Mouse (Mus musculus) megakaryocyte progenitor cell, adult 5-6 weeks (primary cell): Measurements from ENCODE around the gene Cfap100. TPM values are rescaled to one million over a fixed set of nuclear protein-coding genes. Genes with fewer than 3 reads are reported as not detected.
A peak's percentile ranks its signal among the peaks of the same experiment; 100 is the strongest.

ENCODE experiments used
- ATAC-seq: replicated peaks from 2 replicates; pipeline ENCODE4 v1.8.0; 2016; ENCODE audit warnings: mild to moderate bottlenecking, moderate TSS enrichment, inconsistent platforms; ENCODE audit not compliant: poor library complexity
- total RNA-seq, 2 experiments: library from RNA; stranded (forward) in 1 of 2; stranded (reverse) in 1 of 2; fragments of 157-497, 149-512 nt in 1 of 2; fragments of 200-1000 nt in 1 of 2; gene quantifications; 2 replicates each; pipeline versions ENCODE4 v1.2.3 to v1.2.4; 2015 to 2017

Gene Cfap100
- total RNA-seq, 2 experiments from 2014 or later, result not detected

DNA sequence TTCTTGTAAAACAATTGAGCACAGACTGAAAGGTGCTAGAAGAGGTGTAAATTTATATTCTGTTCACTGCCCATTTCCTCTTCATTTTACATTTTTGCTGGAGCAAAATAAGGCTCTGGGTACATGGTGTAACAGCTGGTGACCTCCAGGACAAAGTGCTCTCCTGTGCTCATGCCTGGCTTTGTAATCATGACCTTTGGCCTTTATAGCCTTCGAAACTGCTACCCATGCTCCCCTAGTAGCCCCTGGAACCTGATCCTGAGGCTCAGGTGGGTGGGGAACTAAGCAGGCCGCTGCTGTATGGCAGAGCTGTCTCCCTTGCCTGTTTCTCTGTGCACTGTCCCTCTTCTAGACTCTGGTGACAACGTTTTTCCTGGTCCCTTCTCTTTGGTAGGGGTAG is 34.6 kb downstream of the Cfap100 start:
- ATAC-seq, result no peak

DNA sequence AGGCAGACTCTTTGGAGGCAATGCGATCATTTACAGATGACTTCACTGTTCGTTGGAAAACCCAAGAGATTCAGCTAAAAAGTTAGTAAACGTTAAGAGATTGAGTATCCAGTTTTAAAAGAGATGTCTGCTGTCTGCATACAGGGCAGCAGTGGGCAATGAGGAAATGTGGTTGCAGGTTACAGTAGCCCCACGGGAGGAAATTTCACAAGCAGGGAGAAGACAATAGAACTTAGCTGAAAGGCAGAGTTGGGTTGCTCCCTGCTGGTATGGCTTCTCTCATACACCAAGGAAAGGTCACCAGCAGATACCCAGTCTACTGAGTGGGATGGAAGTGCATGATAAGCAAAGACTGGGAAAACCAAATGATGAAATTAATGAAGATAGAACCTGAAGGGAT is 38.0 kb downstream of the Cfap100 start:
- ATAC-seq, result peak; percentile 54

DNA sequence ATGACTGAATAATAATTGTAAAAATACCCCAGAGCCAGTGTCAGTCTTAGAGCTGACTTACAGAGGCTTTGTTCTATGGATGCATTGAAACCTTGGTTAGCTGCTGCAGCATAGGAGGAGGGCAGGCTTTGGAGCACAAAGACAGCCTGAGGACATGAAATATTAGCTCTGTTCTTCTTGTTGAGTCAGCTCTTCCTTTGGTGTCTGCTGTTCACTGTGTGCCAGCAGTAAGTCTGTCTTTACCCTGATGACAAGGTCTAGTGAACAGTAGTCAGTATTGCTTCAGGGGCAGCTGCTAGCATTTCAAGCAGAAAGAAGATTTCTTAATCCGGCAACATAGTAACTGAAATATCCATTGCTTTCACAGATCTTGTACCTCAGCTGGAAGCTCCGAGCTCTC is 47.1 kb downstream of the Cfap100 start:
- ATAC-seq, result no peak

DNA sequence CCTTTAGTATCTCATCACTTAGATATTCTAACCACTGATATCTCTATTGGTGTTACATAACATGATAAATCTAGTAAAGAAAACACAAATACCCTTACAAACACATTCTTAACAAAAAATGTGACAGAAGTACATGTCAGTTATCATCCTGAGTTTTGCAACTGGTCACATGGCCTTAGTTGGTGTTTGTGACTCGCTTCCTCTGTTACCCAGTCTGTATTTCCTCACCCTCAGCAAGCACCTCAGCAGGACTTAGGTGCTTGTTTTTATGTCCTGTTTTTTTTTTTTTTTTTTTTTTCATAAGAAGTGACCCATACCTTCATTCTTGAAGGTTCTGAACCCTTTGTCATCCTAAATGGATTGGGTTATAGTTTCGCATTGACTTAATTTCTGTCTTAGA is 50.9 kb downstream of the Cfap100 start:
- ATAC-seq, result peak; percentile 62; the same call in 1 of the 2 replicates

DNA sequence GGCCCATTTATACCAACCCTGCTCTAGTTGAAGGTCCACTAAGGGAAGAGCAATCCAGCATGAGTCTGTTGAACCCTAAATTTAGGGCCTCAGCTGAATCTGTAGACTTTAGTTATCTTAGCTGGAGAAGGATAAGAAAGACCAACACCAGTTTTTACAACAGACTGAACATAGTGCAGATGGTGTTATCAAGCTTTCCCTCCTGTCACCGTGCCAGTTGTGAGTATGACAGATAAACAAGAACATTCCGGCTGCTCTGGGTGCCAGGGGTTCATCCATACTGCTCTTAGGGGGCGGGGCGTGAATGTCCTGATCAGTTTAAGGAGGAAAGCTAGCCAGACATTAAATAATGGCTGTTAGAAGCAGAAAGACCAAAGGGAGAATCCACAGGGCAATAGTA is 54.0 kb downstream of the Cfap100 start:
- peak; percentile 70 for ATAC-seq

DNA sequence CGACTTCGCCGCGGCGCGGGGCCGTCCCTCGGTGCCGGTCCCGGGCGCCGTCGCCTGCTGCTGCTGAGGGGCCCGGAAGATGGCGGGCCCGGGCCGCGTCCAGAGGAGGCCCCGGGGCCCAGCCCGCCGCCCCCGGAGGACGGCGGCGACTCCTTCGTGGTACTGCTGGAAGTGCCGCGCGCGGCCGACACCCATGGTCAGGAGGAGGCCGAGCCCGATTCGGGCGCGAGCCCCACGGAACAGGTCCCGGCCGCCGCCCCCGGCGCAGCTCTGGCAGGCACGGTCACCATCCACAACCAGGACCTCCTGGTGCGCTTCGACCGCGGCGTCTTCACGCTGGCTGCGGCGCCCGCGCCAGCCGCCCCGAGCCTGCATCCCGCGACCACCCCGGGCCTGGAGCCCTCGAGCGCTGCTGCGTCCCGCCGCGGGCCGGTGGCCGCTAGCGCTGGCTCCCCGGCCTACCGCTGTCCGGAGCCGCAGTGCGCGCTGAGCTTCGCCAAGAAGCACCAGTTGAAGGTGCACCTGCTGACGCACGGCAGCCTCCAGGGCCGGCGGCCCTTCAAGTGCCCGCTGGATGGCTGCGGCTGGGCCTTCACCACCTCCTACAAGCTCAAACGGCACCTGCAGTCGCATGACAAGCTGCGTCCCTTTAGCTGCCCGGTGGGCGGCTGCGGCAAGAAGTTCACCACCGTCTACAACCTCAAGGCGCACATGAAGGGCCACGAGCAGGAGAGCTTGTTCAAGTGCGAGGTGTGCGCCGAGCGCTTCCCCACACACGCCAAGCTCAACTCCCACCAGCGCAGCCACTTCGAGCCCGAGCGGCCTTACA is 58.7 kb downstream of the Cfap100 start:
- peak; percentile 18 for ATAC-seq

DNA sequence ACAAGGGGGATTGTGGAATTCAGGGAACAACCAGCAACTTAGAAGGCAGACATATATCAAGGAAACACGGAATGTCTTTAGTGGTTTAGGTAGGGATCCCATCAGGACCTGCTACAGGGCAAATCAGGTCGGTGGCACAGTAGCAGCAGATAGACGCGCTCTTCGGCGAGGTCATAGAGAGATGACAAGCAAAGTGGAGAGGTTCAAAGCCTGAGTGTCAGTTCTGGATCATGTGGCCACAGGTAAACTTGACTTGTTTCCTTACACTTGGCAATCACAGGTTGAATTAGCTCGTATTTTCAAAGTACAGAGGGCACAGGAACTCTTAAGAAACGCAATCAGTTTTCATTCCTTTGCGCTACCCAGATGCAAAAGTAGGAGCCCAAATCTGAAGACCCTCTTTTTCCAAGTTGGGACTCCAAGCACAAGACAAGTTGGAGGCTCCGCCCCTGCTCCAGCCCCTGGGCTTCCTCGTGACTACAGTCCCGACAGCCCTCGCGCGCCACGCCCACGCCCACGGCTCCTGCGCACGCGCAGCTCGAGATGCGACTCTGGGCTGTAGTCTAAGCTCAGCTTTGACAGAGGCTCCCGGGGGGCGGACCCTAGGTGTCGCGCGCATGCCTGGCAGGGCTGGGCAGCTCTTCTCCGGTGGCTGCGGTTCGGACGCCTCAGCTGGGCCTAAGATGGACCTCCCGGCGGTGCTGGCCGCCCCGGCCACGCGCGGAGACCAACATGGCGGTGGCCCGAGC is 59.4 kb downstream of the Cfap100 start, which contains the start of gene Zxdc:
Zxdc (plus strand) TSS at position 517 of the 749 bp plus-strand sequence.
- ATAC-seq, result peak; percentile 95

DNA sequence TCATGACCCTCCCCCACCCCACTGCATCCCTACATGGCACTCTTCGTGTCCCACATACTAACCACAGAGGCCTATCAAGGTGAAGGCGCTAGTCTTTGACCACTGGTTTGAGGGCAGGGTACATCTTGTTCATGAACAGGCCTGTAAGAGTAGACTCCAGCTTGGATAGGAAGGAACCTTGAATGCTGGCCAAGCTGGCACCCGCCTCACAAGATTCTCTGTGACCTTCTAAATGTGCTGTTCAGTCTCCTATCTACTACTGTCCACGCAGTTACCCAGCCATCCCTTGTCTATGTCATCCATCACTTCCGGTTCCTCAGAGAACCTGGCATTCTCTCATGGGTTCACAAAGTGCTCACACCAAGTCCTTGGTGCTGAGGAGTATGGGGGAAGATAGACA is 65.3 kb downstream of the Cfap100 start:
- ATAC-seq, result no peak

DNA sequence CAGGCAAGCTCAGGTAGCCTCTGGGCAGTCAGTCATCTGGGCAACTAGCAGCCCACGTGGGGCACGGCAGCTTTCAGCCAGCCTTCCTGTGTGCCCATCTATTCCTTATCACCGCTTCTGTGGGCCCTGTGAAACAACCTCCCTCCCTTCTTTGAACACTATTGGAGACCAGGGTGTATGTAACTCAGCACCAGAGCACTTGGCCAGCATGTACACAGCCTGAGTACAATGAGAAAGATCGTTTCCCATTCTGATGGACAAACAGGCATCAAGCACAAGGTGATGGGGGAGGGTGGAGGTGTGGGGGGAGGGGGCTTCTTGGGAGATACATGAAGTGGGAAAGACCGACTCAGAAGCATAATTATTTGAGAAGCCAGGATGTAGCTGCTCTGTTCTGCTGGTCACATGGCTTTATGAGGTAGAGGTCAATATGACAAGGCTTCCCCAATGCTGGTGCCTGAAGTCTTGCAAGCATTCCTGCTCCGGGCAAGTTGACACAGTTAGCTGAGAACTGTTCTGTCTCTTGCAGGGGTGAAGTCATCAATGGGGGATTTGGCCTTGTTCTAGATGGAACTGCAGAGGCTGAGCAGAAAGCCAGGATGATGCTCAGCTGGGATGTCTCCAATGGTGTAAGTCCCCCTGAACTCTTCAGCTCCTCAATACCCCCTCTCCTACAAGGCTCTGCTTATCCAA is 67.5 kb downstream of the Cfap100 start:
- no peak for ATAC-seq

DNA sequence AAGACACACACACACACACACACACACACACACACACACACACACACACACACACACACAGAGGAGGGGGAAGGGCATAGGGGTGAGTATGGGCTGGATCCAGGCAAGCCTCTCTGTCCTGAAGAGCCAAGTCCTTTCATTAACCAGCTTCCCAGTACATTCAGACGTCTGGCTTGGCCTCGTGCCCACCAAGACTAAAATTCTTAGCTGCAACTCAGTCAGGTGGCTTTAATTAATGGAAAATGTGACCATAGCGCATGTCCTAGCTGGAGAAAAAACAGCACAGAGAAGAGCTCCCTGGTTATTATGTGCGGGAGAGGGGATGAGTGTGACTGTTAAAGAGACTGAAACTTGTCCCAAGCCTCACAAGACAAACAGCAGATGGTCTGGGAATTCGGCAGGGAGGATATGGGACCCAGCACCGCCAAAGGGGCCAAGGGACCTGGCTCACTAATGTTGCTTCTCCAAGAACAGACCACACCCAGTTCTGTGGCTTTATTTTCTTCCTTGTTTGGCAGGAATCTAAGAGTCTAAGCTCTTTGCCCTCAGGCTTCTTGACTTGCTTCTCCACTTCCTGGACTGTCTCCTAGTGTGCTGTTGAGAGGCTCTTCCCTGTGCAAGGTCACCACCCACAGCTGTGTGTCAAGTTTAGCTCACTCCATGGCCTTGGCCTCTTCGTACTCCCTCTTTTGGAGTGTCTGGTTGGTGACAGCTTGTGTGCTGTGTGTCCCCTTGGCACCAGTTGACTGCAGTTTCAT is 68.4 kb downstream of the Cfap100 start:
- ATAC-seq, result peak; percentile 58

DNA sequence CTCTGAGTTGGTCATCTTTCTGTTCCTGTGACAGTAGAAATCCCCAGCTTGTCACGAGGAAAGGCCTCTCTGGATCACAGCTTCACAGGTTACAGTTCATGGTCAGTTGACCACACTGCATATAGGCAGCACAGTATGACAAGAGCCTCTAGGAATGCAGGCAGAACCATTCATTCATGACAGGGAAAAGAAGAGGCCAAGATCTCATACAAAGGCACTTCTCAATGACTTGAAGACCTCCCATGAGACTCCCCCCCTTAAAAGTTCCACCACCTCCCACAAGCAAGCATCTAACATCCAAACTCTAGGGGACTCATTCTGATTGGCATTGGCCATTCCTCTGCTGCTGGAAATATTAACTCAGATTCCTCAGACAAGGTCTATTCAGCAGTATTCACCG is 69.2 kb downstream of the Cfap100 start:
- no peak for ATAC-seq

DNA sequence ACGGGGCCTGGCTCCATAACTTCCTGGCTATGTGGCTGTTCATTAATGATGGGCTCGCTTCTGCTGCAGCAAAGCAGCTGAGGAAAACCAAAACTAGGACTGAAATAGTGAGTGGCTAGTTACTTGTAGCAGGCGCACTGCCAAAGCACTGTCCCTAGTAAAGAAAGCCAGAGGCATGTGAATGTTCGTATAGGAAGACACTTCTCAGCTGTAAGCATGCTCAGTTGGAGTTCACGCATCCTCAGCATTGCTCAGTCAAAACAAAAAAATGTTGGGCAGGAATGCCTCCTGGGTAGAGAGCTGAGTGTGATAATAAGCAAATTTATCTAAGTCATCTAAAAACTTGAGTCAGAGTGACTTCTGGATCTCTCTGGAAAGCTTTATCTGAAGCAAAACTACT is 70.5 kb downstream of the Cfap100 start:
- no peak for ATAC-seq

Other genes starting within 250 kb of the Cfap100 start
- gene V1ra8, start 226.0 kb downstream of the Cfap100 start, total RNA-seq (2015), result not detected in 2 replicates
- not detected in 2 replicates for gene V1ra8, start 226.0 kb downstream of the Cfap100 start, total RNA-seq (2017)
- not detected in 2 replicates for gene Vmn1r53, start 204.4 kb downstream of the Cfap100 start, total RNA-seq (2015)
- not detected in 2 replicates for gene Vmn1r53, start 204.4 kb downstream of the Cfap100 start, total RNA-seq (2017)
- gene Vmn1r54, start 182.5 kb downstream of the Cfap100 start, total RNA-seq (2015), result not detected in 2 replicates
- not detected in 2 replicates for gene Vmn1r54, start 182.5 kb downstream of the Cfap100 start, total RNA-seq (2017)
- gene BC048671, start 127.6 kb downstream of the Cfap100 start, total RNA-seq (2015), result not detected in 2 replicates
- gene BC048671, start 127.6 kb downstream of the Cfap100 start, total RNA-seq (2017), result not detected in 2 replicates
- 17.3 and 20.7 TPM in 2 replicates for gene Chst13, start 103.6 kb downstream of the Cfap100 start, total RNA-seq (2015)
- 10.9 and 11.3 TPM in 2 replicates for gene Chst13, start 103.6 kb downstream of the Cfap100 start, total RNA-seq (2017)
- not detected in 2 replicates for gene Uroc1, start 95.5 kb downstream of the Cfap100 start, total RNA-seq (2015)
- gene Uroc1, start 95.5 kb downstream of the Cfap100 start, total RNA-seq (2017), result not detected in 2 replicates
- 11.1 and 11.8 TPM in 2 replicates for gene Zxdc, start 59.3 kb downstream of the Cfap100 start, total RNA-seq (2015)
- 8.7 and 9.6 TPM in 2 replicates for gene Zxdc, start 59.3 kb downstream of the Cfap100 start, total RNA-seq (2017)
- gene Klf15, start 33.8 kb upstream of the Cfap100 start, total RNA-seq (2015), result 0.22 TPM in 1 of 2 replicates, not detected in the other
- not detected in 2 replicates for gene Klf15, start 33.8 kb upstream of the Cfap100 start, total RNA-seq (2017)
- gene Aldh1l1, start 57.6 kb upstream of the Cfap100 start, total RNA-seq (2015), result 1.1 TPM in 2 replicates
- 2.0 and 2.4 TPM in 2 replicates for gene Aldh1l1, start 57.6 kb upstream of the Cfap100 start, total RNA-seq (2017)
- 3.3 and 6.4 TPM in 2 replicates for gene Slc41a3, start 175.9 kb upstream of the Cfap100 start, total RNA-seq (2015)
- gene Slc41a3, start 175.9 kb upstream of the Cfap100 start, total RNA-seq (2017), result 2.4 and 4.0 TPM in 2 replicates